Mouse (Mus musculus): Measurements from ENCODE around the gene Abhd5. TPM values are rescaled to one million over a fixed set of nuclear protein-coding genes. Genes with fewer than 3 reads are reported as not detected.

Abhd5 gene
- polyA plus RNA-seq, 2 experiments, result 25.1 to 41.1 TPM

DNA sequence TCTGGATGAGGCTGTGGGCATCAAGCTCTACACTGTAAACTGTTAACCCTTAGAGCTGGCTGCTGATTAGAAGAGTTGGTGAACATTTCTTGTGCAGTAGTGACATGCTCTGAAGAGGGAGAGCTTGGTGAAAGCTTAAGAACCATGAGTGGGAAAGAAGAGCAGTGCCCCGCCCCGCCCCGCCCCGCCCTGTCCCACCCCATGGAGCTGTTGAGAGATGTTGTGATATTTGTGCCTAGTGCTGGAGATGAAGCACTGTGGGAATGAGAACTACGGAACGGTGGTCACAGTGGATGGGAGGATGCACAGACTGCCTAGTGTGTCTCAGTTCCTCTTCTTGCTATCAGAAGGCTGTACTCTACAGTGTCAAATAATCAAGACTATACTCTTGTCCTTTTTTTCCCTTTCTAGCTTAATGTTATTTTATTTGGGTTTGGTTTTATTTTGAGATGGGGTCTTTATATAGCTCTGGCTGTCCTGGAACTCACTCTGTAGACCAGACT lies 18.9 kb downstream of the Abhd5 start:
- peaks cover 6% of the 10 kb centered on the region for H3K36me3 ChIP-seq (ENCODE audit: control insufficient read depth, insufficient read depth, low read length)
- H3K4me3 ChIP-seq (replicated peaks; ENCODE audit: low read length), result no peak overlapping the region
- no peak for DNase-seq (ENCODE audit: low spot score)
- no peak for ATAC-seq (ENCODE audit: low FRiP score, low read depth)
- H3K4me1 ChIP-seq (ENCODE audit: control insufficient read depth, insufficient read depth, low read length), result 0 out of 2 replicates have a peak, but pooled peaks cover 3% of the 10 kb centered on the region
- no peak overlapping the region for H3K9ac ChIP-seq (ENCODE audit: low read depth, low read length, severe bottlenecking)
- H3K27ac ChIP-seq (replicated peaks; ENCODE audit: low read depth, low read length), result no peak overlapping the region
- no peaks in the 10 kb centered on the region for H3K27me3 ChIP-seq (ENCODE audit: control insufficient read depth, insufficient read depth, low read length)
- no peaks in the 10 kb centered on the region for H3K9me3 ChIP-seq (ENCODE audit: control insufficient read depth, low read length)
- 94% methylated on average over 6 of the region's 6 CpGs for WGBS
- no peak for TF ChIP-seq POLR2A (IDR thresholded peaks at IDR 0.05; ENCODE audit: borderline replicate concordance, extremely low read depth, insufficient read depth, insufficient read length)
- no peak overlapping the region for H3K4me2 ChIP-seq (replicated peaks; ENCODE audit: low read depth, low read length, severe bottlenecking)

DNA sequence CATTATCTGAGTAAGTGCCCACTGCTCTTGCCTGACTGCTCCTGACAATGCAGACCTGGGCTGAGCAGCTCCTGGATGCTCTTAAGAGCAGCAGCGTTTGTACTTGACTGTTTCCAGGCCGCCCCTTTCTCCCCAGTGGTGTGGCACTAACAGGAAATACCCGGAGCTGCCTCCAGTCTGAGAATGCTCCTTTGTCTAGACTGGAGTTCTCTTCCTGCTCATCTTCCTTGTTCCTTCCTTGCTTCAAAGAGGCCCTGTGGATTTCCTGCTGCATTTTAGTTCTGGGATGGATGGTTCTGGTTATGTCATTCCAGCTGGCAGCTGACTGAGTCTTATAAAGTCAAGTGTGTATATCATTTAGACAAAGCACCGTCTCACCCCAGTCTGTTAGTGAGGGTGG lies 21.1 kb downstream of the Abhd5 start:
- H3K27ac ChIP-seq (replicated peaks; ENCODE audit: low read depth, low read length), result no peak overlapping the region
- H3K4me2 ChIP-seq (replicated peaks; ENCODE audit: low read depth, low read length, severe bottlenecking), result no peak overlapping the region
- H3K9ac ChIP-seq (ENCODE audit: low read depth, low read length, severe bottlenecking), result no peak overlapping the region
- no peak overlapping the region for H3K4me3 ChIP-seq (replicated peaks; ENCODE audit: low read length)
- ATAC-seq (ENCODE audit: low FRiP score, low read depth) (no peak), DNase-seq (ENCODE audit: low spot score) (no peak)
- WGBS, result 30% methylated on average over 4 of the region's 4 CpGs
- H3K4me1 ChIP-seq (ENCODE audit: control insufficient read depth, insufficient read depth, low read length), result 0 out of 2 replicates have a peak, but pooled peaks cover 3% of the 10 kb centered on the region
- H3K9me3 ChIP-seq (ENCODE audit: control insufficient read depth, low read length), result no peaks in the 10 kb centered on the region
- H3K27me3 ChIP-seq (ENCODE audit: control insufficient read depth, insufficient read depth, low read length), result no peaks in the 10 kb centered on the region
- TF ChIP-seq POLR2A (IDR thresholded peaks at IDR 0.05; ENCODE audit: borderline replicate concordance, extremely low read depth, insufficient read depth, insufficient read length), result no peak
- peaks cover 6% of the 10 kb centered on the region for H3K36me3 ChIP-seq (ENCODE audit: control insufficient read depth, insufficient read depth, low read length)

DNA sequence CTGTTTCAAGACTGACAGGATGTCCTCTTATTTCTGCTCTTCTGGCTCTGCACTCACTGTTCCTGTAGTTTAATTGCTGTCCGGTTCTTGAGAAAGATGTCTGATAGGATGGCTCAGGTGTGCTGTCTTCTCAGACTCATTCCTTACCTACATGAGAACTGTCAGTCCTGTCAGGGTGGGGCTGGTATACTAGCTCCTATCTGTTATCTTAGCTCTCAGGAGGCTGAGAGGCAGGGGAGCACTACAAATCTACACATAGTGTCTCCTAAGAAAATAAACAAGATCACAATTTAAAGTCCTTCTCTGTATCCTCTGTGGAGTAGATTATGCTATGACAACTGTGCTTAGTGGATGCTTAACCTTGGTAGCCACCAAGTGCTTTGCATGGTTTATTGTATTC lies 21.6 kb downstream of the Abhd5 start:
- no peaks in the 10 kb centered on the region for H3K9me3 ChIP-seq (ENCODE audit: control insufficient read depth, low read length)
- ATAC-seq (ENCODE audit: low FRiP score, low read depth), result no peak
- H3K27me3 ChIP-seq (ENCODE audit: control insufficient read depth, insufficient read depth, low read length), result no peaks in the 10 kb centered on the region
- no peak overlapping the region for H3K4me2 ChIP-seq (replicated peaks; ENCODE audit: low read depth, low read length, severe bottlenecking)
- peaks cover 4% of the 10 kb centered on the region for H3K36me3 ChIP-seq (ENCODE audit: control insufficient read depth, insufficient read depth, low read length)
- H3K9ac ChIP-seq (ENCODE audit: low read depth, low read length, severe bottlenecking), result no peak overlapping the region
- no peak overlapping the region for H3K4me3 ChIP-seq (replicated peaks; ENCODE audit: low read length)
- H3K27ac ChIP-seq (replicated peaks; ENCODE audit: low read depth, low read length), result no peak overlapping the region
- WGBS, result 61% methylated on average over 1 of the region's 1 CpGs
- no peak for DNase-seq (ENCODE audit: low spot score)
- 0 out of 2 replicates have a peak, but pooled peaks cover 3% of the 10 kb centered on the region for H3K4me1 ChIP-seq (ENCODE audit: control insufficient read depth, insufficient read depth, low read length)
- TF ChIP-seq POLR2A (IDR thresholded peaks at IDR 0.05; ENCODE audit: borderline replicate concordance, extremely low read depth, insufficient read depth, insufficient read length), result no peak

DNA sequence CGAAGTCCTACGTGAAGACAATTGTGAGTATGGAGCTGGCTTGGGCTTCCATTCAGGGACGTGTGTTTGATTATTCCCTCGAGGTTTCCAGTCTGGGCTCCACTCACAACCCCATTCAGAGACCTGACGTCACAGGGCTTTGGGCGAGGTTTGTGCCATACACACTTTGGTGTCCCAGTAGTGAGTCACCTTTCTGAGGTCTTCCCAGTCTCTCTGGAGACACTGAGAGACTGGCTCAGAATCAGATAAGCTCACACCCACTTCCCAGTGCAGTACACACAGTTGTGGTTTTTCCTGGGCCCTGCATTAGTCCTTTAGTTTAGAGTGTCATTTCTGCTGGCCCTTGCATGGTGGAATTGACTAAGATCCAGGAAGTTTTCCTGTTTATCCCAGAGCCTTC lies 27.6 kb downstream of the Abhd5 start:
- peaks cover 22% of the 10 kb centered on the region for H3K36me3 ChIP-seq (ENCODE audit: control insufficient read depth, insufficient read depth, low read length)

DNA sequence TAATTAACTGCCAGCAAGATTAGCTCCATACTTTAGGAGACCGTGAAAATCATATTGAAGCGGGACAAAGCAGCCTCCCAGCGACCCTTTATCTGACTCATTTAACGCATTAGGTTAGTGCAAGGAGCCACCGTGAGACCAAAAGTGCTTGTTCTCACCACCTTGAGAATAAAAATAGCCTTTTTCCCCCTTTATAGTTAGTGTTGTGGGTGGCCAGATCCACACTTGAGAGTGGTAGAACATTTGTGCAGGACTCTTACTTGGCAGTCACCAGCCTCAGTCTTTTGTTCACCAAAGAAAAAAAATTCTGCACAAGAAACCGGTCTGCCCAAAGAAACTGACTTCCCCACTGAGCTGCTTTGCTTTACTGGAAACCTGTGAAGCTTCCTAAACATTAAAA lies 29.6 kb downstream of the Abhd5 start:
- Histone ChIP-seq H3K4me2 (replicated peaks; ENCODE audit: low read depth, low read length, severe bottlenecking) (no peak overlapping the region), H3K36me3 (ENCODE audit: control insufficient read depth, insufficient read depth, low read length) (peaks cover 22% of the 10 kb centered on the region), H3K9me3 (ENCODE audit: control insufficient read depth, low read length) (no peaks in the 10 kb centered on the region), H3K4me3 (replicated peaks; ENCODE audit: low read length) (no peak overlapping the region), H3K27ac (replicated peaks; ENCODE audit: low read depth, low read length) (no peak overlapping the region), H3K27me3 (ENCODE audit: control insufficient read depth, insufficient read depth, low read length) (no peaks in the 10 kb centered on the region), H3K4me1 (ENCODE audit: control insufficient read depth, insufficient read depth, low read length) (no peaks in the 10 kb centered on the region), H3K9ac (ENCODE audit: low read depth, low read length, severe bottlenecking) (no peak overlapping the region)
- TF ChIP-seq POLR2A (IDR thresholded peaks at IDR 0.05; ENCODE audit: borderline replicate concordance, extremely low read depth, insufficient read depth, insufficient read length), result no peak
- DNase-seq (ENCODE audit: low spot score) (no peak), ATAC-seq (ENCODE audit: low FRiP score, low read depth) (no peak)
- WGBS, result 71% methylated on average over 6 of the region's 6 CpGs

More for the DNA sequence above, 27.6 kb downstream of the Abhd5 start:
- ATAC-seq (ENCODE audit: low FRiP score, low read depth) (no peak), DNase-seq (ENCODE audit: low spot score) (no peak)
- H3K4me1 ChIP-seq (ENCODE audit: control insufficient read depth, insufficient read depth, low read length), result no peaks in the 10 kb centered on the region
- no peaks in the 10 kb centered on the region for H3K9me3 ChIP-seq (ENCODE audit: control insufficient read depth, low read length)
- H3K9ac ChIP-seq (ENCODE audit: low read depth, low read length, severe bottlenecking), result no peak overlapping the region
- H3K4me2 ChIP-seq (replicated peaks; ENCODE audit: low read depth, low read length, severe bottlenecking), result no peak overlapping the region
- H3K27me3 ChIP-seq (ENCODE audit: control insufficient read depth, insufficient read depth, low read length), result no peaks in the 10 kb centered on the region
- no peak for TF ChIP-seq POLR2A (IDR thresholded peaks at IDR 0.05; ENCODE audit: borderline replicate concordance, extremely low read depth, insufficient read depth, insufficient read length)
- H3K27ac ChIP-seq (replicated peaks; ENCODE audit: low read depth, low read length), result no peak overlapping the region
- H3K4me3 ChIP-seq (replicated peaks; ENCODE audit: low read length), result no peak overlapping the region
- 85% methylated on average over 6 of the region's 6 CpGs for WGBS

DNA sequence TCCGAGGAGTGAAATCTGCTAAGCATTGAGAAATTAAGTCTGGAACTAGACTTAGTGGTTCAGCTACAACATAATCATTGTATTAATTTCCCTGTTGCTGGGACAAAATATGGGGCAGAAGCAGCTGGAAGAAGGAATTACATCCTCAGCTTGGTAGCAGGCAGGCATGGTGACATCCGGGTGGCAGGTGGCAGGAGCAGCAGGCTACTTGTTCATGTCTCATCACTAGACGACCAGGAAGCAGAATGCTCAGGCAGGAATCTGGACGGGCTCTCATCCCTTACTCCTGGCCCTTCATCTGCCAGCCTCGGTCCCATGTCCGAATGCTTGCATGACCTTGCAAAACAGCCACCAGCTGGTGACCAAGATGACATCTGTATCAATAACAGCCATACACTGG lies 30.6 kb downstream of the Abhd5 start:
- H3K4me2 ChIP-seq (replicated peaks; ENCODE audit: low read depth, low read length, severe bottlenecking), result no peak overlapping the region
- no peaks in the 10 kb centered on the region for H3K4me1 ChIP-seq (ENCODE audit: control insufficient read depth, insufficient read depth, low read length)
- H3K9me3 ChIP-seq (ENCODE audit: control insufficient read depth, low read length), result no peaks in the 10 kb centered on the region
- peaks cover 22% of the 10 kb centered on the region for H3K36me3 ChIP-seq (ENCODE audit: control insufficient read depth, insufficient read depth, low read length)
- H3K27ac ChIP-seq (replicated peaks; ENCODE audit: low read depth, low read length), result no peak overlapping the region
- DNase-seq (ENCODE audit: low spot score), result no peak
- WGBS, result 88% methylated on average over 6 of the region's 6 CpGs
- H3K9ac ChIP-seq (ENCODE audit: low read depth, low read length, severe bottlenecking), result no peak overlapping the region
- no peak for ATAC-seq (ENCODE audit: low FRiP score, low read depth)
- no peak overlapping the region for H3K4me3 ChIP-seq (replicated peaks; ENCODE audit: low read length)
- no peaks in the 10 kb centered on the region for H3K27me3 ChIP-seq (ENCODE audit: control insufficient read depth, insufficient read depth, low read length)
- TF ChIP-seq POLR2A (IDR thresholded peaks at IDR 0.05; ENCODE audit: borderline replicate concordance, extremely low read depth, insufficient read depth, insufficient read length), result no peak
